Mouse (Mus musculus) erythroblast, embryonic 14.5 days (primary cell): ENCODE results near the gene Bmf.

Experiments used
- GATA1 ChIP-seq: IDR thresholded peaks from 2 replicates; pipeline ENCODE4 v1.6.1; 2012; ENCODE audit warnings: low read length, inconsistent platforms, mixed read lengths
- TAL1 ChIP-seq: IDR thresholded peaks from 3 replicates; pipeline ENCODE4 v1.6.1; 2012; ENCODE audit warnings: low read length, inconsistent platforms, mixed read lengths

GRCm38 (mm10) chr2:118586013-118586412 is 36.5 kb upstream of the Bmf start:
- TF ChIP-seq TAL1 (no peak), GATA1 (no peak)
